Mouse (Mus musculus) gastrocnemius, postnatal 10 days (tissue): ENCODE data around the gene Zmiz1. TPM values are rescaled to one million over a fixed set of nuclear protein-coding genes. Genes with fewer than 3 reads are reported as not detected.

Source experiments
- DNase-seq: peaks from one replicate; pipeline ENCODE4 v3.0.0; 2021; ENCODE audit warnings: mixed read lengths
- microRNA-seq, 2 experiments: library from miRNA; unstranded; fragments of <30 nt; microRNA quantifications; one replicate each; pipeline ENCODE4 v1.2.0; 2021
- total RNA-seq, 2 experiments: library from RNA; stranded (reverse); gene quantifications; 2 replicates each; pipeline ENCODE4 v1.2.3; 2021

The Zmiz1 gene
- total RNA-seq, 2 experiments from 2014 or later, result 31.6 to 43.8 TPM

- no peak for DNase-seq
Observed at GRCm38 (mm10) chr14:25694569-25694897, 235.5 kb downstream of the Zmiz1 start.

DNA sequence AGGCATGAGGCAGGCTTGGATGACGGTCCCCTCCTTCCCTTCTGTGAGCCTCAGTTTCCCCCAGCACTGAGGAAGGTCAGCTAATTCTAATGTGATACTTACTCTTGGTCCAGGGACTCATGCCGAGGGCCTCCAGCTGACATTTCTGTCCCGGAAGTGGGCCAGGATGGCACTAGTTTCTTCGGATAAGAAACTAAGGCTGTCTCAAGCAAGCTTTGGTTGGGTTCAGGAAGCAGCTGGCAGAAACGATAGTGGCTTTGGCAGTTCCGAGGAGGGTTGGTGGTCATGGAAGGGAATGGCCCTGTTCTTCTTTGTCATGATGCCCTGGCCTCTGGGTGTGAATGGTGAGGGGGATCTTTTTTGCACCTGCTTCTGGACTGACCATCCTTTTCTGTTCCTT lies 236.1 kb downstream of the Zmiz1 start:
- no peak for DNase-seq

GRCm38 (mm10) chr14:25696356-25696755 lies 237.4 kb downstream of the Zmiz1 start:
- DNase-seq, result no peak

DNA sequence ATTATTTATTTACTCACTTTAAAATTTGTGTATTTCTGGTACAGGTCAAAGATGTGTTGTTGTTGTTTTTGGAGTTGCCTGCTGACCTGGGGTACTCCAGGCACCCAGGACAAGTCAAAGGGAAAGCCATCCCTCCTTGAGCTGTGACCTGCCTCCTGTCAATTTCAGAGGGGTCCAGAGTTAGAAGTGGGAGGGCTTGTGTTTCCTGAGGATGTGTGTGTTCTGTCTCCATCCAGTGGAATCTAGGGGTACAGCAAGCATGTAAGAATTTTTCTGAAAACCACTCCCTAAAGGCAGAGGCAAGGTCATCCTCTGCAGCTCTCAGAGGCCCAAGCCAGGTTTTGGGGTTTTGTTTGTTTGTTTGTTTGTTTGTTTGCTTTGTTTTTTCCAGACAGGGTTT lies 243.0 kb downstream of the Zmiz1 start:
- no peak for DNase-seq

DNA sequence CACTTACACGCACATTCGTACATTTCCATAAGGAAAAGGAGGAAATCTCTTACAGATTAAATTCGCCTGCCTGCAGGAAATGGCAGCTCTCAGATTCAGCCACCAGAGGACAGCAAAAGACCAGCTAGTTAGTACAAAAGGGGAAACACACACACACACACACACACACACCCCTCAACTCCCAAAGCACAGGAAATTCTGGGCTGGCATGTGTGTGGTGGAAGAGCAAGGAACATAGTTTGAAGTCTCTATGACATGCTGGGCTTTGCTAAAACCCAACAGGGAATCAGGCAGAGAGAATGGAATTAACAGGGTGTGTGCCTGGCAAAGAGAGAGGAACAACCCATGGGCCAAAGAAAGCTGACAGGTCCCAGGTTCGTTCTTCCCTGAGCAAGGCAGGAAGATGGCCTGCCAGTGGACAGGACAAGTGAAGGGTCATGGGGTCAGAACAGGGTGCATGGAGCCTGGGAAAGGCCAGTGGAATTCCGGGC lies 248.8 kb downstream of the Zmiz1 start:
- DNase-seq, result peak; percentile 59

- DNase-seq, result peak; percentile 70
Observed at GRCm38 (mm10) chr14:25708451-25708850, 249.5 kb downstream of the Zmiz1 start.

DNA sequence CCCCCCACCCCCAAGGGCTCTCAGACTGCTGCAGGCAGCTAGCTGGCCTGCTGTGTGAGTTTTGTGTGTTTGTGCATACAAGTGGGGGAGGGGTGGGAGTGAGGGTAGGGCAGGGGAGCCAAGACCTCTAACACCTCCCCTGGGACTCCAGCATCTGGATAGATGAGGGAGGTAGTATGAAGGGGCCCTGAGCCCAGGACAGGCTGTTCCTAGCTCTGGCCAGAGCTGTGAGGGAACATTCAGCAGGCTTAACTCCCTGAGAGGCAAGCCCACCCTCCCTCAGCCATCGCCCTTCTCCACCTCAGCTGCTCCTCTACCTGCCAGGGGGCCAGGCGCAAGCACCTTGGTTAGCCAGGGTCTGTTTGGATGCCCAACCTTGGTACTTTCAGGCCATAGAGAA lies 249.9 kb downstream of the Zmiz1 start:
- DNase-seq, result peak; percentile 48

DNA sequence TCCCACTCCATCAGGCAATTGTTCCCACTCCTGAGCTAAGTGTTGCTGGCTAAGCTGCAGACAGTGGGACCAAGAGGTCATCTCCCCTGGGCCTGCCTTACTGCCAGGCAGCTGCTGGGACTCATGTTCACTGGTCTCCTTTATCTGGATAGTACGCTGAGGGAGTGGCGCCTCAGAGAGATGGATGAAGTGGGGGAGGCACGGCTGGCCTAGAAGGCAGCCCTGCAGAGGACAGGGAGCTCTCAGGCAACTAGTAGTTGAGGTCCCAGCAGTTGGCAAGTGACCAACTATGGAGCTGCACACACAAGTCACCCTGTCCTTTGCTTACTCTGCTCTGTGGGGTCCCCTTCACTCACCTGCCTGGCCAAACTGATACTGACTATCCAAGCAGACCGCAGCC lies 251.1 kb downstream of the Zmiz1 start:
- no peak for DNase-seq

DNA sequence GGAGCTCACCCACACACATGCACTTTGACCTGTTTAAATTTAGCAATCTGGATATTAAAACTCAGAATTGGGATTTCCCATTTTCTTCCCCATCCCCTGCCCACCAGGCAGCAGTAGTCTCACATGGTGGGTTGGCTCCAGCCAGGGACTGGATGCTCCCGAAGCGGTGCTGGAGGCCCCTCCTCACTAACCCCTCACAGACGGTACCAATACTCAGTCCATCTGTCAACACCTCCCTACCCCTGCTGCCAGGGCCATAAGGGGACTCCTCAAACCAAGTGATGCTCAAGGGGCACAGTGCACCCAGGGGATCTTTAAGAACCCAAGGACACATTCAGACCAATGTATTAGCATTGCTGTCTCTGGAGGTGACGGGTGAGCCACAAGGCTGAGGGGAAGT lies 251.7 kb downstream of the Zmiz1 start:
- DNase-seq, result no peak

DNA sequence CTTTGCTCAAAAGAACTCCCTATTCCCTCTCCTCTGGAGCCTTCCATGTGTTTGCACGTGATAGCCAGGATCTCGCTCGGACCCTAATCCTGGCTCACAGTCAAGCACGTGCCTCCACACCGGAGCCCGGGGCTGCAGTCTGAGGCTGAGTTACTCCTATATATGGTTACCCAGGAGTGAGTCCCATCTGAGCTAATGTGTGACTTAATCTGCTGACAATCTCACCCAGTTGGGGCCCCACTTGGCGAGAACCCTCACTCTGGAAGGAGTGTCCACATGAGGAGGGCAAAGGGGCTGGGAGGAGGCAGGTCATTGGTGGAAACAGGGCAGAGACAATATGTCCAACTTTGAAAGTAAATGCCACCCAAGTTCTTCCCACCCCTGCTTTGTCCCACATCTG lies 252.2 kb downstream of the Zmiz1 start:
- DNase-seq, result no peak

DNA sequence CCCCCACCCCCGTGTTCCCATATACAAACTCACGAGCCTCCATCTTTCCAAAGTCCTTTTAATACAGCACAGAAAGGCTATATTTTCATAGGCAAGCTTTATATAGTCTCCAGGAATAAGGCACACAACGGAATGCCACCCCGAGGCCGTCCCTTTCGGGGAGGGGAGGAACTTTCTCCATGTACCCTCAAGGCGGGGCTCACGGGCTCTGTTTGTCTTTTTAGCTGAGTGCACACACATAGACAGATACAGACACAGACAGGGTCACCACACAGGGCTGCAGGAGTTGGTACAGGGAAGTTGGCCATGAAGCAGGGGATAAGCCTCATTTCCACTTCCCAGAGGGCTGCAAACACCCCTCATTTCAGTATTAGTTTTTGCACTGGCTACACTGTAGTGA lies 252.6 kb downstream of the Zmiz1 start:
- no peak for DNase-seq

DNA sequence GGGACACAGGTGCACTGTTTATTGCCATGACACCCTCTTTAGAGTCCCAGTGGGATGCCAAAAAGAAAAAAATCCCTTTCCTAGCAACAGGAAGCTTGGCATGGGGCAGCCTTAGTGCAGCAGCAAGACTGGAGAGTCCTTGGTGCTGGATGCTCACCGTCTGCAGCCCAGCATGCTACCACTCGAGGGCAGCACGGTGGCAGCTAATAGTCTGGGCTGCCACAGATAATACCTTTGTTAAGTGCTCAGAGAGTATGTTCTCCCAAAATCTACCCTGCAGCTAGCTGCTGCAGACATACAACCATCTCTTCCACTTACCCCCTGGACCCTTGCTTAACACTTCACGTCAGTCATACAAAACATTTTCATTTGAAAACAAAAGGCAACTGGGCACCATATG lies 254.5 kb downstream of the Zmiz1 start:
- DNase-seq, result no peak

Small RNA genes lying within 50 kb of the gene (microRNA-seq; reads per million reads assigned to microRNA genes)
- 0.25 to 0.95 reads per million in 2 experiments for gene Mir3075

Other genes with a start within 250 kb of the Zmiz1 start
- 10 to 100 TPM; 35.7 to 39.2 TPM for gene Ppif, start 235.0 kb downstream of the Zmiz1 start, total RNA-seq